Mouse (Mus musculus): ENCODE measurements around the gene Rimbp2. TPM values are rescaled to one million over a fixed set of nuclear protein-coding genes. Genes with fewer than 3 reads are reported as not detected.
A peak's percentile ranks its signal among the peaks of the same experiment; 100 is the strongest.

Gene Rimbp2
- polyA plus RNA-seq, 1 experiment: 32.0 TPM

DNA sequence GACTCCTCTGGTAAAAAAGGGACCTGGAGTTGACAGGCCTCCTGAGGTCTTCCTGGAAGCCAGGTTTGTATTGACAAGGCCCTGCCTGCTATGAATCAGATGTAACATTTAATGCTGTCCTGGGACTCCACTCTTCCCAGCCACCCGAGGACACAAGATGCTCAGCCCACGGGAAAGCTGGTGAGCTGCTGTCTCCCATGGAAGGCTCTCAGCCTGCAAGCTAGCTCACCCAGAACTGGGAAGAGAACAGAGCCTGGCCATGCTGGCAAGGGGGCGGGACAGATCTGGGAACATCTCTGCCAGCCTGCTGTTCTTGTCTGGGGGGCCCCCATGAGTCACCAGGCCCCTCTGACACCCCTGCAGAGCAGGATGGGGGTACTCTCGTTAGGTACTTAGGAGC, 111.7 kb downstream of the Rimbp2 start:
- DNase-seq (ENCODE audit: low read depth): no peak
- TF ChIP-seq POLR2A (IDR thresholded peaks at IDR 0.05; ENCODE audit: borderline replicate concordance, extremely low read depth, insufficient read depth, insufficient read length, poor library complexity, severe bottlenecking) (no peak), CTCF (IDR thresholded peaks at IDR 0.05; ENCODE audit: borderline replicate concordance, extremely low read depth, insufficient read depth, insufficient read length) (no peak)

GRCm38 (mm10) chr5:128837045-128837444, 116.2 kb downstream of the Rimbp2 start:
- TF ChIP-seq POLR2A (IDR thresholded peaks at IDR 0.05; ENCODE audit: borderline replicate concordance, extremely low read depth, insufficient read depth, insufficient read length, poor library complexity, severe bottlenecking) (no peak), CTCF (IDR thresholded peaks at IDR 0.05; ENCODE audit: borderline replicate concordance, extremely low read depth, insufficient read depth, insufficient read length) (no peak)
- no peak for DNase-seq (ENCODE audit: low read depth)

- TF ChIP-seq POLR2A (IDR thresholded peaks at IDR 0.05; ENCODE audit: borderline replicate concordance, extremely low read depth, insufficient read depth, insufficient read length, poor library complexity, severe bottlenecking): no peak
- no peak for TF ChIP-seq CTCF (IDR thresholded peaks at IDR 0.05; ENCODE audit: borderline replicate concordance, extremely low read depth, insufficient read depth, insufficient read length)
- no peak for DNase-seq (ENCODE audit: low read depth)
These were observed 119.2 kb downstream of the Rimbp2 start for GRCm38 (mm10) chr5:128834126-128834525.

DNA sequence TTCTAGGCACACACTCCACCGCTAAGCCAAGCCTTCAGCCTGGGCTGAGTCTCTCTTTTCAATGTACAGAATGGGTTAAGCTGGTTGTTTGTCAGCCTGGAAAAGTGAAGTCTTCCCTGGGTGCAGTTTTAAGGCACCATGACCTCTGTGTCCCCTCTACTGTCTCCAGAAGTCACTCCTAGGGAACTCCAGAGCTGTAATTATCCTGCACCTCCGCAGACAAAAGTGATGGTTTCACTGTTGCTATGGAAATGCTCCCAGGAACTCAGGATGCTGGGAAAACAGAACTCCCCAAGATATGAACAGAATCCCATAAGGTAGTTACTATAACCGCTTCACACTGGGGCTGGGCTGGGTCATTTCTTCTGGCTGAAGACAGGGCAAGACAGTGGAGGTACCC, 130.4 kb downstream of the Rimbp2 start:
- no peak for DNase-seq (ENCODE audit: low read depth)
- TF ChIP-seq CTCF (IDR thresholded peaks at IDR 0.05; ENCODE audit: borderline replicate concordance, extremely low read depth, insufficient read depth, insufficient read length) (no peak), POLR2A (IDR thresholded peaks at IDR 0.05; ENCODE audit: borderline replicate concordance, extremely low read depth, insufficient read depth, insufficient read length, poor library complexity, severe bottlenecking) (no peak)

DNA sequence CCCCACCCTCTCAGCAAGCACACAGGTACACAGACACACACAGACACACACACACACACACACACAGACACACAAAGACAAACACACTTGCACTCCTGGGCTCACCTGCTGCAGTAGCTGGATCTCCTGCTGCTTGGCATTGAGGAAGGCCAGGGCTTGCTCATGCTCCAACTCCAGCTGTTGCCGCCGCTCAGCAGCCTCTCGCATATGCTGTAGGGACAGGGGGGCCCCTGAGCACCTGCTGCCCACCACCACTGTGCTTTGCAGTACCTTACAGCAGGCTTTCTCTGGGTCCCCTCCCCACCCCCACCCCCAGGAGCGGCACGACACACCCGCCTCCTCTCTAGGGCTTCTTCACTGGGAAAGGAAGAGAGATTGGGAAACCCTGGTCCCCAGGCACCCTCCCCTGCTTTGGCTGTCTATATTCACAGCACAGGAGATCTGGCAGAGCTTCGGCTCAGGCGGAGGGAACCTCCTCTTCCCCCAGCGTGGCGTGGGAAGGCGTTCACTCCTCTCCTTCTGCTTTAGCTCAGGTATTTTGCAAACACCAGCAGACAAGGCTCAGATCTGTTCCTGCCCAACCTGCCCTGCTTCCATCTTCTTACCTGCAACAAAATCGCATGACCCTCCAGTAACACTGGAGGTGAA, 133.5 kb downstream of the Rimbp2 start:
- TF ChIP-seq POLR2A (IDR thresholded peaks at IDR 0.05; ENCODE audit: borderline replicate concordance, extremely low read depth, insufficient read depth, insufficient read length, poor library complexity, severe bottlenecking) (no peak), CTCF (IDR thresholded peaks at IDR 0.05; ENCODE audit: borderline replicate concordance, extremely low read depth, insufficient read depth, insufficient read length) (no peak)
- no peak for DNase-seq (ENCODE audit: low read depth)

- DNase-seq (ENCODE audit: low read depth): peak; percentile 63
- TF ChIP-seq POLR2A (IDR thresholded peaks at IDR 0.05; ENCODE audit: borderline replicate concordance, extremely low read depth, insufficient read depth, insufficient read length, poor library complexity, severe bottlenecking) (no peak), CTCF (IDR thresholded peaks at IDR 0.05; ENCODE audit: borderline replicate concordance, extremely low read depth, insufficient read depth, insufficient read length) (no peak)
These were observed 137.7 kb downstream of the Rimbp2 start for GRCm38 (mm10) chr5:128815629-128816028.

GRCm38 (mm10) chr5:128815078-128815477, 138.2 kb downstream of the Rimbp2 start:
- TF ChIP-seq CTCF (IDR thresholded peaks at IDR 0.05; ENCODE audit: borderline replicate concordance, extremely low read depth, insufficient read depth, insufficient read length) (no peak), POLR2A (IDR thresholded peaks at IDR 0.05; ENCODE audit: borderline replicate concordance, extremely low read depth, insufficient read depth, insufficient read length, poor library complexity, severe bottlenecking) (no peak)
- peak; percentile 84 for DNase-seq (ENCODE audit: low read depth)

DNA sequence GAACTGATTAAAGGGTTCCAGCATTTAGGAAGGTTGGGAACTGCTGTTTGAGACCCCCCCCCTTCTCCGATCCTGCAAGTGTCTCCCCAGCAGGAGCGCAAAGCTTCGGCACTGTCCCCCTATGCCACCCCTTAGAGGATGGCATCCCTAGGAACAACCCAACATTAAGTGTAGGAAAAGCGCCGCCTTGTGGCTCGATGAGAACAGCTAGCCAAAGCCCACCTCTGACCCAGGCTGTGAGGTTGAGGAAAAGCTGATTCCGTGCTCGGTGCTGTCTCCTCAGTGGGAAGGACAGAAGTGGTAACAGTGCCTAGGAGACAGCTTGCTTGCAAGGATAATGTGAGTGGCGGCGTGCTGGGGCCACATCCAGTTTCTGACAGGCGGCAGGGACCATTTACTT, 140.2 kb downstream of the Rimbp2 start:
- peak; percentile 33 for DNase-seq (ENCODE audit: low read depth)
- TF ChIP-seq CTCF (IDR thresholded peaks at IDR 0.05; ENCODE audit: borderline replicate concordance, extremely low read depth, insufficient read depth, insufficient read length) (peak; percentile 54; the same call in 1 of the 2 replicates), POLR2A (IDR thresholded peaks at IDR 0.05; ENCODE audit: borderline replicate concordance, extremely low read depth, insufficient read depth, insufficient read length, poor library complexity, severe bottlenecking) (no peak)

- no peak for TF ChIP-seq CTCF (IDR thresholded peaks at IDR 0.05; ENCODE audit: borderline replicate concordance, extremely low read depth, insufficient read depth, insufficient read length)
- TF ChIP-seq POLR2A (IDR thresholded peaks at IDR 0.05; ENCODE audit: borderline replicate concordance, extremely low read depth, insufficient read depth, insufficient read length, poor library complexity, severe bottlenecking): no peak
- no peak for DNase-seq (ENCODE audit: low read depth)
These were observed 141.9 kb downstream of the Rimbp2 start for GRCm38 (mm10) chr5:128811431-128811830.

DNA sequence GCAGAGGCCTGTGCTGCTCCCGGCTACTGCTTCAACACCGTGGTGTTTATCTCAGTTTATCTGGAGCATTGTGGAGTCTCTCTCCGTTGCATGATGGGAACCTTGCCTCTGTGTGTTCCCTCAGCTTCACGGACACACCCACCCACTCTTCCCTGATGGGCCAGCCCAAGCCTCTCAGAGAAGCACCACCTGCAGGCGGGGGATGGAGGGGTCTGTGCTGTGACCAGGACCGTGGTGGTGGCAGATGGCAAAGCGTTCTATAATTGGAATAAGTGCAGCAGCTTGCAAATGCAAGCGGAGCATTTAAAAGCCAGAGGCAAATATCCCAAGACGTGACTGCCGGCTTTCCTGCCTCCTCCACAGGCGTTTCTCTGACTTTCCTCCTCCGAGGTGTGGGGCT, 143.3 kb downstream of the Rimbp2 start:
- peak; percentile 82 for DNase-seq (ENCODE audit: low read depth)
- no peak for TF ChIP-seq POLR2A (IDR thresholded peaks at IDR 0.05; ENCODE audit: borderline replicate concordance, extremely low read depth, insufficient read depth, insufficient read length, poor library complexity, severe bottlenecking)
- no peak for TF ChIP-seq CTCF (IDR thresholded peaks at IDR 0.05; ENCODE audit: borderline replicate concordance, extremely low read depth, insufficient read depth, insufficient read length)

GRCm38 (mm10) chr5:128809406-128809805, 143.9 kb downstream of the Rimbp2 start:
- DNase-seq (ENCODE audit: low read depth): no peak
- TF ChIP-seq POLR2A (IDR thresholded peaks at IDR 0.05; ENCODE audit: borderline replicate concordance, extremely low read depth, insufficient read depth, insufficient read length, poor library complexity, severe bottlenecking): no peak
- TF ChIP-seq CTCF (IDR thresholded peaks at IDR 0.05; ENCODE audit: borderline replicate concordance, extremely low read depth, insufficient read depth, insufficient read length): peak; percentile 74

DNA sequence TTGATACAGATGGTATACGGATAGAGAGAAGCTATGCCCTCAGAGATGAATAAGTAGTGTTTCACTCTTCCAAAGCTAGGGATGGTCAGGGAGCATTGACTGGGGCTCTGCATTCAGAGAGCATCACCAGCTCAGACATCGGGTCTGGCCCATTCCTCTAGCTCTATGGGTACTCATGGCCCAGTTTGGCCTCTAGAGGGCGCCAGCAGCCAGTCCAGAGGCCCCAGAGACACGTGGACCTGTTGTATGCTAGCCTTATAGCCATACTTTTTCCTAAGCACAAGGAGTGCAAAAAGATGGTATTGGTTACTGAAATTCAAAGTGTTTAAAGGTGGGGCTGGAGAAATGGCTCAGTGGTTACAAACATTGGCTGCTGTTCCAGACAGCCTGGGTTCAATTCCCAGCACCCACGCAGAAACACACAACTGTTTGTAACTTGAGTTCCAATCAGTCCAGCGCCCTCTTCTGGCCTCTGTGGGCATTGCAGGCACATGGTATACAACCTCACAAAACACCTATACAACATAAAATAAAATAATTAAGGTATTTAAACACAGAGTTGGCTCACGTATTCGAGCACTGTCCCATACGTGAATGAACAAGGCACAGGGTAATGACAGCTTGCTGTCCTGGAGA, 144.6 kb downstream of the Rimbp2 start:
- DNase-seq (ENCODE audit: low read depth): peak; percentile 50
- TF ChIP-seq POLR2A (IDR thresholded peaks at IDR 0.05; ENCODE audit: borderline replicate concordance, extremely low read depth, insufficient read depth, insufficient read length, poor library complexity, severe bottlenecking): no peak
- peak; percentile 54 for TF ChIP-seq CTCF (IDR thresholded peaks at IDR 0.05; ENCODE audit: borderline replicate concordance, extremely low read depth, insufficient read depth, insufficient read length)
